Mouse (Mus musculus): ENCODE results near the gene Gm10188. TPM values are rescaled to one million over a fixed set of nuclear protein-coding genes. Genes with fewer than 3 reads are reported as not detected.

The Gm10188 gene
- 0.74 and 0.86 TPM in 2 replicates for polyA plus RNA-seq (2016; fragmentation: Nextera tagmentation; extraction: Ambion mirVana)

DNA sequence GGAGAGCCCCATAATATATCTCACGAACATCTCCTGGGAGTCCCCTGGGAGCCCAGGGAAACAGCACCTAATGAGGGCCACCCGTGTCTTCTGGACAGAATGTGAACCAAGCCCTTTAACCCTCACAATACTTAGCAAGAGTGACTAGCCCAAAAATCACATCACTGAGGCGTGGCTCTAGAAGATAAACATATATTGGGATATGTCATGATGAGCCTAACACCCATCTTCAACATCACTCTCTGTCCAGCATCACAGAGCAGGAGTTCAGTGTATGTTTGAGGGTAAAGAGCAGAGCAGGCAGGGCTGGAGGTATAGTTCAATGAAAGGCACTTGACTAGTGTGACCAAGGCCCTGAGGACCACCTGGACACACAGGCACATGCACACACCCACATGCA, at the start of gene Gm10188:
Gene Gm10188 (minus strand): TSS at position 101 of the 400 bp plus-strand sequence.
- Histone ChIP-seq H3K27me3 (replicated peaks) (no peaks in the 10 kb centered on the region; the same call in 1 of the 2 replicates), H3K9me3 (no peaks in the 10 kb centered on the region), H3K27ac (no peak within 1 kb of the TSS), H3K4me3 (no peak within 1 kb of the TSS), H3K9ac (0 out of 2 replicates have a peak within 1 kb of the TSS, but pooled peaks have one; percentile 0), H3K36me3 (no peaks in the 10 kb centered on the region), H3K4me2 (replicated peaks) (no peak within 1 kb of the TSS), H3K4me1 (peaks cover 6% of the 10 kb centered on the region; the same call in 1 of the 2 replicates)
- no peak for ATAC-seq (ENCODE audit: low FRiP score, low read depth)
- WGBS, result 82% methylated on average over 3 of the region's 3 CpGs

DNA sequence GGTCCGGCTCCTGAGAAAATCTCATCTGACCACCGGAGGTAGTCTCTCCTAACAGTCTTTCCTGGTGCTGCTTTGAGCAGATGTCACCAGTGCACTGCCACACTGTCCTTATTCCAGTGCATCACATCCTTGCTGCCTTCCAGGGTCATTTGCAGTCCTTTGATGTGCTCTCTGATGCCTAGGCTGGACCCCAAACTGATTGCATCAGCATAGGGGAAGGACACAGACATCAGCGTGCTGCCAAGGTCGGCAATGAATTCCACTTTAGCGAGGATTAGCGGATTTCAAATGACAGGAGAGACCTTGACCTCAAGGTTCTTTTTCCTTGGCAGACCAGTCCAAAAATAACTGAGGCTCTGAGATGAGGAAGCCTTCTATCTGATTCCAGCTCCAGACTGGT, 47.6 kb upstream of the Gm10188 start:
- Histone ChIP-seq H3K27me3 (replicated peaks) (no peaks in the 10 kb centered on the region), H3K27ac (no peak overlapping the region), H3K9me3 (no peaks in the 10 kb centered on the region), H3K9ac (no peak overlapping the region), H3K4me2 (replicated peaks) (no peak overlapping the region), H3K4me1 (peaks cover 7% of the 10 kb centered on the region), H3K4me3 (no peak overlapping the region), H3K36me3 (no peaks in the 10 kb centered on the region)
- no peak for ATAC-seq (ENCODE audit: low FRiP score, low read depth)
- 67% methylated on average over 6 of the region's 6 CpGs for WGBS

DNA sequence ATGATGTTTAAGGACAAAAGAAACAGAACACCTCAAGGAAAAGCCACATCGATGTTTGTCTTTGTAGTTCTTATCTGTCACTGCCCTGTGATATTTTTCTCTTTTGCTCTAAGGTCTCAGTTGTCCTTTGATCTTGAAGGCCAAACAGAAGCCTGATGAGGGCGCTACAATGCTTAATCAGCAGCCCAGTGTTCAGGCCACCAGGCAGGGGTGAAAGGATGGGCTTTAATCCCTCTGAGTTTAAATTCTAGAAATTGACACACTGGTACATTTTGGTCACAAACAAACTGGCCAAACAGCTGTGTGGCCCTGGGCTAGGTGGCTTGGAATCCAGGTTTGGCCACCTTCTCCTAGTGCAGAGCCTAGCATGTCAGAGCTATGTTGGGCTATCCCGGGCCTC, 47.1 kb upstream of the Gm10188 start:
- Histone ChIP-seq H3K27me3 (replicated peaks) (no peaks in the 10 kb centered on the region), H3K4me2 (replicated peaks) (no peak overlapping the region), H3K9me3 (no peaks in the 10 kb centered on the region), H3K27ac (no peak overlapping the region), H3K4me1 (peaks cover 2% of the 10 kb centered on the region; the same call in 1 of the 2 replicates), H3K4me3 (no peak overlapping the region), H3K9ac (no peak overlapping the region), H3K36me3 (no peaks in the 10 kb centered on the region)
- no peak for ATAC-seq (ENCODE audit: low FRiP score, low read depth)
- WGBS, result 76% methylated on average over 3 of the region's 3 CpGs

DNA sequence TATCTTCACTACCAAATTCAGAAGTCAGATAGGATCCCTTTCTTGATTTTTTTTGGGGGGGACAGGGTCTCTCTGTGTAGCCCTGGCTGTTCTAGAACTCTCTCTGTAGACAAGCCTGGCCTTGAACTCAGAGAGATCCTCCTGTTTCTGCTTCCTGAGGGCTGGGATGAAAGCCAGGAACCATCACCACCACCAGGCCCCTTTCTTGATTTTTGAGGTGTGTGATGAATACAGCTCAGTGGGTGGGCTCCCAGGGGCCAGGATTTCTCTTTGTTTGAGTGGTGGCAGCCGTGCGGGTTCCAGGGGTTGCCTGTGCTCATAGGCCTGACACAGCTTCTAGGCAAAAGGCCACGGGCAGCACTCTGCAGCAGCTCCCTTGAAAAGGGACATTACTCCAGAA, 41.7 kb upstream of the Gm10188 start:
- no peaks in the 10 kb centered on the region for H3K27me3 ChIP-seq (replicated peaks)
- WGBS, result 60% methylated on average over 3 of the region's 3 CpGs
- H3K4me2 ChIP-seq (replicated peaks), result no peak overlapping the region
- H3K36me3 ChIP-seq, result no peaks in the 10 kb centered on the region
- H3K27ac ChIP-seq, result no peak overlapping the region
- no peak overlapping the region for H3K9ac ChIP-seq
- 0 out of 2 replicates have a peak, but pooled peaks cover 3% of the 10 kb centered on the region for H3K4me1 ChIP-seq
- H3K4me3 ChIP-seq, result no peak overlapping the region
- no peaks in the 10 kb centered on the region for H3K9me3 ChIP-seq
- no peak for ATAC-seq (ENCODE audit: low FRiP score, low read depth)

DNA sequence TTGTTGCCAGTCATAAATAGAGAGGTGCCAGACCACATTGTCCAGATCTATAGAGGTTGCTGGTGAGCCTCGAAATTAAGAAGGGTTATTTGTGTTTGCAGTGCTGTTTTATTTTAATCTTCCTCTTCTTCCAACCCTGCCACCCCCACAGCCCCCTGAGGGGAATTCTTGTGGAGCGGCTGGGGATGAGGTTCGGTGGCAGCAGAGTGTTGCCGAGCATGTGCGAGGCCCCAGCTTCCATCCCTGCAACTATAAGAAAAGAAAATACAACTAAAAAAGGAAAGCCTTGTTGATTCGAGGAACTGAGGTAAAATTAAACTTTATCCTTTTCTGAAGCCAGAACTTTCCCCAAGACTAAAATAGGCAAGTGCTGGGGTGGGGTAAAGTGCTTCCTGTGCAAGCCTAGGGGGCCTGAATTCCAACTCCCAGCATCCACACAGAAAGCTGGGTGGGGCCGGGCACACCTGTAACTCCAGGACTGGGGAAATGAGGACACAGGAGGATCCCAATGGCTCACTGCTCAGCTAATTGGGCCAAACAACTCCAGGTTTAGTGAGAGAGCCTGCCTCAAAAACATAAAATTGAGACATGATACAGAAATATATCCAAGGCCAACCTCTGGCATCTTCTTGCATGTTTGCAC, 39.0 kb upstream of the Gm10188 start:
- H3K4me1 ChIP-seq, result 0 out of 2 replicates have a peak, but pooled peaks cover 3% of the 10 kb centered on the region
- no peaks in the 10 kb centered on the region for H3K27me3 ChIP-seq (replicated peaks)
- no peak overlapping the region for H3K4me3 ChIP-seq
- no peak overlapping the region for H3K9ac ChIP-seq
- WGBS, result 65% methylated on average over 7 of the region's 7 CpGs
- H3K9me3 ChIP-seq, result no peaks in the 10 kb centered on the region
- H3K27ac ChIP-seq, result no peak overlapping the region
- H3K4me2 ChIP-seq (replicated peaks), result no peak overlapping the region
- no peaks in the 10 kb centered on the region for H3K36me3 ChIP-seq
- ATAC-seq (ENCODE audit: low FRiP score, low read depth), result no peak

DNA sequence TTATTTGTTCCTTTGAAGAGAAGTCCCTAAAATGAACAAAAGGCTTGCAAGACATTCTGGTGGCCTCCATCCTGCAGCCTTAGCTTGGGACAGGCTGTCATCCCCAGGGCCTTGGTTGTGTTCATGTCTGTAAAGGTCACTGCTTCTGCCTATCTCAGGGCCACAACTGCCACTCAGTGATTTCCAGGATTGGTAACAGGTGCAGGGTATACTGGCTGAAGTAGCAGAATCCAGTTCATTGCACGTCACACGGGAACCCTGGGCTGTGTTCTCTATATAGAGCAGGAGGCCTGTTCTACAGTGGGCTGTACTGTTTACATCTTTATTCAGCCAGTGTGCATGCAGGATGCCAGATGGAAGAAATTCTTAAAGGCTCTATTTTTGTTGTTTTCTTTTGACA, 38.4 kb upstream of the Gm10188 start:
- Histone ChIP-seq H3K27ac (no peak overlapping the region), H3K4me2 (replicated peaks) (no peak overlapping the region), H3K9ac (no peak overlapping the region), H3K36me3 (no peaks in the 10 kb centered on the region), H3K9me3 (no peaks in the 10 kb centered on the region), H3K4me3 (no peak overlapping the region), H3K27me3 (replicated peaks) (no peaks in the 10 kb centered on the region), H3K4me1 (0 out of 2 replicates have a peak, but pooled peaks cover 3% of the 10 kb centered on the region)
- no peak for ATAC-seq (ENCODE audit: low FRiP score, low read depth)
- 70% methylated on average over 2 of the region's 2 CpGs for WGBS

DNA sequence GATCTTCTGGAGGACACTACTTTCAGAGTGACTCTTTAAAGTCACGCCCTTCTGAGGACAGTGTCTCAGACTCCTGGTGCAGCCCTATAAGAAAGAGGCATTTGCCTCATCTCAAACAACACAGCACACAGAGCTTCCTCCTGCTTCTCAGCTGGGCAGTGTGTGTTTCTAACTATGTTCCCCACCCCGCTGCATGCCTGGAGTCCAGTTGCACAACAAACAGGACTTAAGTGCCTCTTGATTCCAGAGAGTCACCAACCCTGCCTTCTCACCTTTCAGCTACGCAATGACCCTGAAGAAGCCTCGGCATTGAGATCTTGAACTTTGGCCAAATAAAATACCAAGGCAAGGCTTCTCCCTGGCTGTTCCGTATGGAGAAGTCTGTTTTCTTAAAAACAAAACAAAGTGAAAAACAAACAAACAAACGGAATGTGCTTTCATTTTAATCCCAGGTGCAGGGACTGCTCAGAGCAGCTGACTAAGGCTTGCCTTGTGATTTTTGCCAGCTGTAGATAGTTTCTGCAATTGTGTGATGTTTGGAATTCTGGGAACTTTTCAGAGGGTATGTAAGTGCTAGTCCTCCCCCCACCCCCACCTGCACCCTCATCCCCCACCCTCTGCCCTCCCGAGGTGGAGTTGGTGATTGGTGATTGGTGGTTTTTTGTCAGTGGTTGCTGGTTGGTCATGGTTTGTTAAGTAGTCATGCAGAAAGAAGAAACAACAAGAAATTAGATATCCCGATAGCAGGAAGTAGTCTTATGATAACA, 37.4 kb upstream of the Gm10188 start:
- H3K36me3 ChIP-seq, result no peaks in the 10 kb centered on the region
- no peak overlapping the region for H3K4me3 ChIP-seq
- no peak overlapping the region for H3K9ac ChIP-seq
- no peak for ATAC-seq (ENCODE audit: low FRiP score, low read depth)
- H3K4me2 ChIP-seq (replicated peaks), result no peak overlapping the region
- H3K9me3 ChIP-seq, result no peaks in the 10 kb centered on the region
- 0 out of 2 replicates have a peak, but pooled peaks cover 3% of the 10 kb centered on the region for H3K4me1 ChIP-seq
- no peak overlapping the region for H3K27ac ChIP-seq
- 67% methylated on average over 8 of the region's 8 CpGs for WGBS
- H3K27me3 ChIP-seq (replicated peaks), result no peaks in the 10 kb centered on the region

DNA sequence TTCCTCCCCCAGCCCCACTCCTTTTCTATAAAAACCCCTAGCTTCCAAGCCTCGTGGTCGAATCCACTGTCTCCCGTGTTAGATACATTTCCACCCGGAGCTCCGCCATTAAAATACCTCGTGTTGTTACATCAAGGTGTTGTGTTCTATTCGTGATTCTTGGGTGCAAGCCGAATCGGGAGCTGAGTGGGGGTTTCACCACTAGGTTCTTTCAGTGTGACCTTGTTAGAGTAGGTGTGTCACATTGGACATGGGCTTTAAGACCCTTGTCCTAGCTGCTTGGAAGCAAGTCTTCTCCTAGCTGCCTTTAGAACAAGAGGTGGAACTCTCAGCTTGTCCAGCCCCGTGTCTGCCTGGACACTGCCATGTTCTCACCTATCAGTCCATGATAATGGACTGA, 36.4 kb upstream of the Gm10188 start:
- H3K9me3 ChIP-seq, result no peaks in the 10 kb centered on the region
- no peaks in the 10 kb centered on the region for H3K27me3 ChIP-seq (replicated peaks)
- 0 out of 2 replicates have a peak, but pooled peaks cover 3% of the 10 kb centered on the region for H3K4me1 ChIP-seq
- no peaks in the 10 kb centered on the region for H3K36me3 ChIP-seq
- H3K4me2 ChIP-seq (replicated peaks), result no peak overlapping the region
- 90% methylated on average over 10 of the region's 10 CpGs for WGBS
- H3K4me3 ChIP-seq, result no peak overlapping the region
- no peak overlapping the region for H3K9ac ChIP-seq
- no peak for ATAC-seq (ENCODE audit: low FRiP score, low read depth)
- H3K27ac ChIP-seq, result no peak overlapping the region

DNA sequence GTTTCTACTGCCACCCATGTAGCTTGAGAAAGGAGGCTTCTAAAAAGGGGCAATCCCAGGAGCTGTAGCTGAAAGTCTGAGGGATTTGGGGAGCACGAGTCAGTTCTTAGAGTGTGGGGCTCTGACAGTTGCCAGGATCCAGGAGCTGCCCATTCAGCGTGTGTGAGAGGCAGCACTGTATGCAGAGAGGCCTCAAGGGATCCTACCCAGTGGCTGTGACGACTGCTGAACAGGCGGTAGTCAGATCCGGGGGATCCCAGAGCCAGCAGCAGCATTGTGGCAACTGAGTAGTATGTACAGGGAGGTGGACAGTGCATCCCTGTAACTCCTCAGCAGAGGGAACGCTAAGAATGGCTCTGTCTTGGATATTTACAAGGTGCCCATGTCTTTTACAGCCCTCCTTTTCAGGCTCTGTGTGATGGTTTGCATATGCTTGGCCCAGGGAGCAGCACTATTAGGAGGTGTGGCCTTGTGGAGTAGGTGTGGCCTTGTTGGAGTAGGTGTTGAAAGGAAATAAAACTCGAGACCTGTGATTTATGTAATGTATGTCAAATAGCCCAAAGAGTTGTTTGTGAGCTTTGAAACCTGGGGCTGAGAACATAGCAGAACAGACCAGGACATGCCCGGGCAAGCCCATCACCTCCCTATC, 35.8 kb upstream of the Gm10188 start:
- Histone ChIP-seq H3K4me2 (replicated peaks) (no peak overlapping the region), H3K9ac (no peak overlapping the region), H3K36me3 (no peaks in the 10 kb centered on the region), H3K27ac (no peak overlapping the region), H3K4me3 (no peak overlapping the region), H3K9me3 (no peaks in the 10 kb centered on the region), H3K27me3 (replicated peaks) (no peaks in the 10 kb centered on the region), H3K4me1 (0 out of 2 replicates have a peak, but pooled peaks cover 3% of the 10 kb centered on the region)
- no peak for ATAC-seq (ENCODE audit: low FRiP score, low read depth)
- WGBS, result 56% methylated on average over 8 of the region's 8 CpGs

DNA sequence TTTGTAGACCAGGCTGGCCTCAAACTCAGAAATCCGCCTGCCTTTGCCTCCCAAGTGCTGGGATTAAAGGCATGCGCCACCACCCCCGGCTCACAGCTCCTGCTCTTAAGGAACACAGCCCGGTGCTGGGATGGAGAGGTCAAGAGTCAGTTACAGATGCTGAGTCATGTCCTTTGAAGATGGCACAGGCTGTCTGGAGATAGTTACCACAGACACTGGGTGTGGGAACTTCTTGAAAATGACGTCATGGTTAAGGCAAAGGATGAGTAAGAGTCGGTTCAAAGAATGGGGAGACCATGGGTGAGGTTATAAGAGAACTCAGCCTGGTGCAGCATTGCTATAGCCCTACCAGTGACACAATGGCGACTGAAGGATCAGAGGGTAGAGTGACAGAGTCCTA, 35.0 kb upstream of the Gm10188 start:
- ATAC-seq (ENCODE audit: low FRiP score, low read depth), result no peak
- Histone ChIP-seq H3K36me3 (no peaks in the 10 kb centered on the region), H3K9ac (no peak overlapping the region), H3K9me3 (no peaks in the 10 kb centered on the region), H3K4me1 (0 out of 2 replicates have a peak, but pooled peaks cover 3% of the 10 kb centered on the region), H3K27ac (no peak overlapping the region), H3K4me3 (no peak overlapping the region), H3K27me3 (replicated peaks) (no peaks in the 10 kb centered on the region), H3K4me2 (replicated peaks) (no peak overlapping the region)
- 75% methylated on average over 7 of the region's 7 CpGs for WGBS

DNA sequence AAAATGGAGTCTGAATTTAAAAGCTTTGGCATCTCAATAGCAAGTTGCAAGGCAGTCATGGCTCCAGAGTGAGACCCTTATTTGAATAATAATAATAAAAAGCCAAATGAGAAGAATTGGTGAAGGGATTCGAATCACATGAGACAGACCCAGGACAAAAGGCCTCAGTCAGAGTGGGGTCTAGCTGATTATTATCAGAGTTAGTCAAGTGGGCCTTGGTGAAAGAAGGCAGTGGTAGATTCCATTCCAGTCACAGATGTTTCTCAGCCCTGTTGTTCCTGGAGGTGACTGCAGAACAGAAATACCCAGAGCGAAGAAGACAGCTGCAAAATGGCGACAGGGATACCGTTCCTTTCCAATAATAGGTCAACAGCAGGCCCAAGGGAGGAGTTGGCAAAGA, 34.1 kb upstream of the Gm10188 start:
- H3K36me3 ChIP-seq, result no peaks in the 10 kb centered on the region
- ATAC-seq (ENCODE audit: low FRiP score, low read depth), result no peak
- WGBS, result 82% methylated on average over 4 of the region's 4 CpGs
- H3K9me3 ChIP-seq, result no peaks in the 10 kb centered on the region
- H3K9ac ChIP-seq, result no peak overlapping the region
- H3K27ac ChIP-seq, result no peak overlapping the region
- H3K4me2 ChIP-seq (replicated peaks), result no peak overlapping the region
- no peaks in the 10 kb centered on the region for H3K27me3 ChIP-seq (replicated peaks)
- no peak overlapping the region for H3K4me3 ChIP-seq
- no peaks in the 10 kb centered on the region for H3K4me1 ChIP-seq

DNA sequence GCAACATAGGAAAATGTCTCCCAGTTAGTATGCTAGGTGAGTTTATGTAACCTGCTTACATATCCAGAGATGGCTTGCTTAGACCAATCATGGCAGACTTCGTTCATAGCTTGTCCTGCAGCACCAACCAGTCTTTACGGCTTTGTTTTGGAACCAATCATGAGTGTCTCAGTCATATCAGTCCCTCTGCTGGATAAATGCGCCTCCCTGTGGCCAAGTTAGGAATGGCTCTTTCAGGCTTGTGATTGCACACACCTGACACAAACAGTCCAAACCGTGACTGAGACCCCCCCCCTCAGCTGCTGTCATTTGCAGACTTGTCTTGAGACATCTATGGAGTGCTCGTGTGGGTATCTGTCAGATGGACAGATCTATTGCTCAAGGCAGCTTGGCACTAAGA, 31.5 kb upstream of the Gm10188 start:
- Histone ChIP-seq H3K4me1 (no peaks in the 10 kb centered on the region), H3K27ac (no peak overlapping the region), H3K9ac (no peak overlapping the region), H3K36me3 (no peaks in the 10 kb centered on the region), H3K9me3 (no peaks in the 10 kb centered on the region), H3K27me3 (replicated peaks) (no peaks in the 10 kb centered on the region), H3K4me3 (no peak overlapping the region), H3K4me2 (replicated peaks) (no peak overlapping the region)
- 68% methylated on average over 5 of the region's 5 CpGs for WGBS
- ATAC-seq (ENCODE audit: low FRiP score, low read depth), result no peak

All from neural tube, embryonic 12.5 days (tissue).